Mouse (Mus musculus) liver, postnatal 0 days (tissue): Measurements from ENCODE around the gene Arhgef17.

Source experiments
- CTCF ChIP-seq: sonication (generic); IDR thresholded peaks from 2 replicates; pipeline ENCODE4 v1.5.1; 2016; ENCODE audit warnings: antibody characterized with exemption, low read depth
- EP300 ChIP-seq: IDR thresholded peaks from 2 replicates; pipeline ENCODE4 v1.6.1; 2016; ENCODE audit warnings: antibody characterized with exemption, low read depth, mild to moderate bottlenecking

DNA sequence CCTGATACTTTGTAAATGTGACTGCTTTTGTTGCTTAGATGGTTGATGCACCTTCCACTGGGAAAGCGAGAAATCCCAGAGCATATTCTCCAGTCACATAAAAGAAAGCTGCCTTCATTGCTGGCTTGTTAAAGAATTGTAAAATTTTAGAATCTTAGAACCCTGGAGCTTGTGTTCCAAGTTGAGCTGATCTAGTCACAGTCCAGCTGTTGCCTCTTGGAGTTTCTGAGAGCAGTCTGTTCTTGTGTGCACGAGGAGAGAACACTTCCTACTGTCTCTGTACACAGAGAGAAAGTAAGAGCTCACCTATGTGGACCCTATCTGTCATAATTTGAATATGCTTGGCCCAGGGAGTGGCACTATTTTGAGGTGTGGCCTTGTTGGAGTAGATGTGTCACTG lies 103.4 kb downstream of the Arhgef17 start:
- TF ChIP-seq CTCF: no peak
- TF ChIP-seq EP300: no peak
